Mouse (Mus musculus): ENCODE results near the gene Gpr156. TPM values are rescaled to one million over a fixed set of nuclear protein-coding genes. Genes with fewer than 3 reads are reported as not detected.

Gene Gpr156
- polyA plus RNA-seq (2016; fragmentation: Nextera tagmentation; extraction: Ambion mirVana): 1.1 and 1.3 TPM in 2 replicates

DNA sequence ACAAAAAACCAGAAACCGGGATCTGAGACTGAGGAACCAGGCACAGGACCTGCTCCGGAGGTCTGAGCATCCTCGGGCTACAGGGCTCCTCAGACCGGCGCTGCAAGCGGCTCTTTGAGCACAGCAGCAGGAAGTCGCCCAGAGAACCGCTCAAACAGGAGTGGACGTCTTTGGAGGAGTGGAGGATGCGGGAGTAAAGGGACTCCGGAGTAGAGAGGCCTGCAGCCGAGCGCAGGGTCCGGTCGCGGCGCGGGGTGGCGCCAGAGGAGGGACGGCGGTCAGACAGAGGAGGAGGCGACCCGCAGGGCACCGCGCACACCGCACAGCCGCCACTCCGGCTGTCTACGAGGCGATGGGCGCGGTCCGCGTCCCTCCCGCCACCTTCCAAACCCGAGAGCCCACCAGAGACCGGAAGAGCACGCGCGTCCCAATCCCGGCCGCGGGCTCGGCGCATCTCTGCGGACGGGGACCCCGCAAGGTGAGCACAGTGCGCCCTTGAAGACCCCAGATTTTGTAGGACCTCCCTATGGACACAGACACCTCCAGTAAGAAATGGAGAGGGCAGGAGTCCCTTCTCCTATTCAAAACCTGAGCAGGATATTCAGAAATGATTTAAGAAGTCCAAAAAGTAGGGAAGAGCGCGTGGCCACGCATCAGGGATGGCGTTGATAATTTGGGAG is at the start of gene Gpr156:
Gene Gpr156 (plus strand): TSS at position 359 of the 680 bp plus-strand sequence.
- Histone ChIP-seq H3K4me2 (peak within 1 kb of the TSS; percentile 82), H3K27me3 (replicated peaks) (peaks cover 16% of the 10 kb centered on the region), H3K9me3 (replicated peaks) (no peaks in the 10 kb centered on the region; the same call in 1 of the 2 replicates), H3K4me1 (replicated peaks) (no peaks in the 10 kb centered on the region), H3K27ac (ENCODE audit: poor library complexity, severe bottlenecking) (no peak within 1 kb of the TSS), H3K4me3 (peak within 1 kb of the TSS; percentile 51), H3K9ac (peak within 1 kb of the TSS; percentile 63), H3K36me3 (no peaks in the 10 kb centered on the region)
- 3% methylated on average over 53 of the region's 53 CpGs for WGBS
- no peak for ATAC-seq (ENCODE audit: insufficient number of reproducible peaks, low FRiP score)

DNA sequence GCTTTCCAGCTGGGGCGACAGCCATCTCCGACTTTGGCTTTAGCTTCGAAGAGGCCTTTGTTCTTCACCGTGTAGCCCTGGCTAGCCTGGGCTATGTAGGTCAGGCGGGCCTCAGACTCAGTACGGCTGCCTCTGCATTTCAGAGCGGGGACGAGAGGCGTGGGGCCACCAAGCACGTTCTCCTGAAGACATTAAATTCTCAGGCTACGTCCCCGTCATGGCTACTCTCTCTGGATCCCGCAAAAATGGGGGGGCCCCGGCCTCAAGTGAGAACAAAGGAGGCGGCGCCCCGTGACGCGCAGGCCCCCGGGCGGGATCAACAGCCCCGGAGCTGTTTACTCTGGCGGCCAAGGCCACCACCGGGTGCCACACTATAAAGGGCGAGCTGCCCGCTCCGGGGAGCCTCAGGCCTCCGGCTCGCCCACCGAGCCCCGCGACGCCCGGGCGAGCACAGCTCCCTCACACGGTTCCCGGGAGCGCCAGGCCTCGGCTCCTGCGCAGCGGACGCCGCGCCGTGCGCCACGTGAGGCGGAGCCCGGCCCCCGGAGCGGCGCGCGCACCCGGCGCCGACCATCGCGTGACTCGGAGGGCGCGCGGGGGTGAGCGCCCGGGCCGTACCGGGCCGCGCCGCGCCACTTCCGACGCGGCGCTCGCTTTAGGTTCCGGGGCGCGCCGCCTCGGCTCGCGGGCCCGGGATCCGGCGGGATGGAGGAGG is 48.3 kb upstream of the Gpr156 start, which contains the start of gene Lrrc58:
Gene Lrrc58 (plus strand): TSS at position 599 of the 715 bp plus-strand sequence.
- Histone ChIP-seq H3K27me3 (replicated peaks) (no peaks in the 10 kb centered on the region), H3K4me3 (peak within 1 kb of the TSS; percentile 77), H3K9me3 (replicated peaks) (no peaks in the 10 kb centered on the region), H3K27ac (ENCODE audit: poor library complexity, severe bottlenecking) (peak within 1 kb of the TSS; percentile 99), H3K4me2 (peak within 1 kb of the TSS; percentile 70), H3K9ac (peak within 1 kb of the TSS; percentile 94), H3K36me3 (no peaks in the 10 kb centered on the region), H3K4me1 (replicated peaks) (peaks cover 19% of the 10 kb centered on the region)
- WGBS: 1% methylated on average over 86 of the region's 86 CpGs
- ATAC-seq (ENCODE audit: insufficient number of reproducible peaks, low FRiP score): peak; percentile 94

DNA sequence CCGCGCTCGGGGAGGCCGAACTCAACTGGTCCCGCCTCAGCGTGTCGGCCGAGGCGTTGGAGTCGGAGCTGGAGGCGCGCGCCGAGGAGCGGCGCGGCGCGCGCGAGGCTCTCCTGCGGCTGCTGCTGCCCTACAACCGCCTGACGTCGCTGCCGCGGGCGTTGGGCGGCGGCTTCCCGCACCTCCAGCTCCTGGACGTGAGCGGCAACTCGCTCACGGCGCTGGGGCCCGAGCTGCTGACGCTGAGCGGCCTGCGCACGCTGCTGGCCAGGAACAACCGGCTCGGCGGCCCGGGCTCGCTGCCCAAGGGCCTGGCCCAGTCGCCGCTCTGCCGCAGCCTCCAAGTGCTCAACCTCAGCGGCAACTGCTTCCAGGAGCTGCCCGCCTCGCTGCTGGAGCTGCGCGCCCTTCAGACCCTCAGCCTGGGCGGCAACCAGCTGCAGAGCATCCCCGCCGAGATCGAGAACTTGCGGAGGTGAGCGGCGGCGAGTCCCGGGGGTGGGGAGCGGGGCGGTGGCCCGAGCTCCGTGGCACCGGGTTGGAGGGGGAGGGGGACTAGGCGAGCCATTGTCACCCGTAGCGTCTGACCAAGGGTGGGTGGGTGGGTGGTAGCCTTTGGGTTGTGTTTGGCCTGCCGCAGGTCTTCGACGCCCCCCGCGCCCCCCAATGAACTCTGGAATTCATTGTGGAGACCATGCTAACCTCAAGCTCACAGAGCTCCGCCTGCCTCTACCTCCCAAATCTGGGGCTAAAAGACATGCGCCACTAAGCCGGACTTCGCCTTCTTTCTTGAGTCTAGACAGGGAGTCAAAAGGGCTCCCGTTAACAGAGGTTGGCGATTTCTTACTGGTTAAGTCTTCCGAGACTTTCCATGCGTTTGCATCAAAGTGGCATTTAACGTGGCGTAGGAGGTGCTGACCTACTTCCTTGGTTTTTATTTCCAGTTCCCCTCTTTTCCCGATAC is 47.5 kb upstream of the Gpr156 start:
- Histone ChIP-seq H3K9me3 (replicated peaks) (no peaks in the 10 kb centered on the region), H3K36me3 (no peaks in the 10 kb centered on the region), H3K4me3 (peak overlapping the region; percentile 77), H3K27me3 (replicated peaks) (no peaks in the 10 kb centered on the region), H3K9ac (peak overlapping the region; percentile 94), H3K4me1 (replicated peaks) (peaks cover 19% of the 10 kb centered on the region), H3K27ac (ENCODE audit: poor library complexity, severe bottlenecking) (peak overlapping the region; percentile 99), H3K4me2 (peak overlapping the region; percentile 70)
- ATAC-seq (ENCODE audit: insufficient number of reproducible peaks, low FRiP score): peak; percentile 64
- under 1% methylated on average over 81 of the region's 87 CpGs for WGBS

DNA sequence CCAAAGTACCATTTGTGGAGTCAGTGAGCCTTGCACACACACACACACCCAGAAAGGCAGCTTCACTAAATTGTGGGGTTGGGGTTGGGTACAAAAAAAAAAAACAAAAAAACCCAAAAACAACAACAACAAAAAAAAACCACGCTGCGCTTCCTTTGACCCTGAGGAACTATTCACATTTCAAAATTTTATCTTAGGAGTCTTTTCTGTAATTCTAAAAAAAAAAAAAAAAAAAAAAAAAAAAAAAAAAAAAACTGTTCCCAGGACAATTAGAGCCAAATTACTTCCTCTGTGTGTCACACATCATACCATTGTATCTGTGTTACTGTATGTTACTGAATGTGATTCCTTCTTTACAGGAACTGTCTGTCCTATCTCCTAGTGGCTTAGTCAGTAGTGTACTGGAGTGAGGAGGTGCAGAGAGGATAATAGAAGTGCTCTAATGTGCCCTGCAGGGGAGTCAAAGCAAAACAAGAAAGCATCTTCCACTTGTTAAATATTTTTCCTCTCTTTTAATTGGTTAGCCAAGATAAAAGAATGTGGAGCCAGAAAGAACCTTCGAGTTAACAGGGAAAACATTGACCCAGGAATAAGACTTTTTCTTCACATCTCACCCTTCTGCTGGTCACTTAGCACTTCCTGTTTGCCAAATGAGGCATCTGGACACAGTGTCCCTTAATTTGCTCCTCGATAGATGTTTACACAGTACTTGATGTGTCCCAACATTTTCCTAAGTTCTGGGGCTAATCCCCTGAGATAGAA is 46.6 kb upstream of the Gpr156 start:
- Histone ChIP-seq H3K9me3 (replicated peaks) (no peaks in the 10 kb centered on the region), H3K27me3 (replicated peaks) (no peaks in the 10 kb centered on the region), H3K4me2 (peak overlapping the region; percentile 70), H3K9ac (peak overlapping the region; percentile 94), H3K4me1 (replicated peaks) (peaks cover 21% of the 10 kb centered on the region), H3K36me3 (no peaks in the 10 kb centered on the region), H3K27ac (ENCODE audit: poor library complexity, severe bottlenecking) (peak overlapping the region; percentile 99), H3K4me3 (peak overlapping the region; percentile 77)
- WGBS: 22% methylated on average over 4 of the region's 4 CpGs
- no peak for ATAC-seq (ENCODE audit: insufficient number of reproducible peaks, low FRiP score)

- H3K36me3 ChIP-seq: no peaks in the 10 kb centered on the region
- H3K4me3 ChIP-seq: no peak overlapping the region
- no peak overlapping the region for H3K27ac ChIP-seq (ENCODE audit: poor library complexity, severe bottlenecking)
- peak overlapping the region; percentile 29 for H3K4me2 ChIP-seq
- 71% methylated on average over 4 of the region's 4 CpGs for WGBS
- H3K9me3 ChIP-seq (replicated peaks): no peaks in the 10 kb centered on the region
- H3K4me1 ChIP-seq (replicated peaks): peaks cover 24% of the 10 kb centered on the region
- no peak for ATAC-seq (ENCODE audit: insufficient number of reproducible peaks, low FRiP score)
- H3K27me3 ChIP-seq (replicated peaks): no peaks in the 10 kb centered on the region
- H3K9ac ChIP-seq: no peak overlapping the region
Measured at GRCm38 (mm10) chr16:37871112-37871715, 45.1 kb upstream of the Gpr156 start.

DNA sequence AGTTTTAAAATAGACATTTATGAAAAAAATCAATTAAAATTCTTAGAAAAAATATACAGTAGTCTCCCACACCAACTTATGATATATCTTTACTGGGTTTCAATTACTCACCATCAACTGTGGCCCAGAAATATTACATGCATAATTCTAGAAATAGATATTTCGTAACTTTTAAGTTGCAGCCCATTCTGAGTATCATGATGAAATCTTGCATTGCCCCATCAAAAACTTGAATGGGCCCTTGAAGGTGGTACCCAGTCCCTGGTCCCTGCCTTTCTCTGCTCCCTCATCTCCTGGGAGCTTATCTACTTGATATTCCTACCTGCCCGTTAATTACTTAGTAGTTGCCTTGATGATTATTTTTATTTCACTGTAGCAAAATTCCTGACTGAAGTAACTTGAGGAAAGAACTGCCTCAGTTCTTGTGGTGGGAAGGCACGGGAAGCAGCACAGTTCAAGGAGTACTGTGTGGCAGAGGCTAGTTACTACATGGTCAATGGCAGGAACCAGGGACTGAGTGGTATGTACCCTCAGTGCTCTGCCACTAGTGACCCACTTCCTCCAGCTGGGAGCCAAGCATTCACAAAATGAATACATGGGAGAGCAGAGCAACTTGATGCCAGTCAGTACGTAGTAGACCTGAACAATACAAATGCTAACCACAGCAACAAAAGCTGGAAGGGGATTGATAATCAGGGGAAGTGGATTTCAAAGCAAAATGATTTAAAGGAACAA is 41.6 kb upstream of the Gpr156 start:
- Histone ChIP-seq H3K27me3 (replicated peaks) (no peaks in the 10 kb centered on the region), H3K4me1 (replicated peaks) (peaks cover 28% of the 10 kb centered on the region), H3K4me2 (no peak overlapping the region), H3K27ac (ENCODE audit: poor library complexity, severe bottlenecking) (no peak overlapping the region), H3K9me3 (replicated peaks) (no peaks in the 10 kb centered on the region), H3K36me3 (peaks cover 25% of the 10 kb centered on the region), H3K4me3 (no peak overlapping the region), H3K9ac (no peak overlapping the region)
- WGBS: 78% methylated on average over 4 of the region's 4 CpGs
- ATAC-seq (ENCODE audit: insufficient number of reproducible peaks, low FRiP score): no peak

DNA sequence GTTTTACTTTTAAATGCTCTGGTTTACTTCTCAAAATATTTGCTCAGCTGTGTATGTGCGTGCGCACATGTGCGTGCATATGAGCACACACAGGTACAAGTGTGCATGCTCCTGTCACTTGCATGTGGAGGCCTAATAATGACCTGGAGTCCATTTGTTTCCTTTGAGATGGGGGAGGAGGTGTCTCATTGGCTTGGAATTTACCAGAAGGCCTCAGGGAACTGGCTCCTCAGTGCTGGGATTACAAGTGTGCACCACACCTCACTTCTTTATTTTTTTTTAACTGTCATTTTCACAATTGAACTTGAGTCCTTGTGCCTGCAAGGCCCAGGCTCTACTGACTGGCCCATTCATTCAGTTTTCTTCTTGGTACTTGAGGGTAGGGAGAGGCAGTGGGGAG is 38.9 kb upstream of the Gpr156 start:
- H3K27ac ChIP-seq (ENCODE audit: poor library complexity, severe bottlenecking): no peak overlapping the region
- H3K27me3 ChIP-seq (replicated peaks): no peaks in the 10 kb centered on the region
- 96% methylated on average over 3 of the region's 3 CpGs for WGBS
- H3K4me2 ChIP-seq: no peak overlapping the region
- H3K4me3 ChIP-seq: no peak overlapping the region
- ATAC-seq (ENCODE audit: insufficient number of reproducible peaks, low FRiP score): no peak
- H3K9ac ChIP-seq: no peak overlapping the region
- H3K4me1 ChIP-seq (replicated peaks): peaks cover 17% of the 10 kb centered on the region
- H3K9me3 ChIP-seq (replicated peaks): no peaks in the 10 kb centered on the region
- H3K36me3 ChIP-seq: peaks cover 41% of the 10 kb centered on the region

DNA sequence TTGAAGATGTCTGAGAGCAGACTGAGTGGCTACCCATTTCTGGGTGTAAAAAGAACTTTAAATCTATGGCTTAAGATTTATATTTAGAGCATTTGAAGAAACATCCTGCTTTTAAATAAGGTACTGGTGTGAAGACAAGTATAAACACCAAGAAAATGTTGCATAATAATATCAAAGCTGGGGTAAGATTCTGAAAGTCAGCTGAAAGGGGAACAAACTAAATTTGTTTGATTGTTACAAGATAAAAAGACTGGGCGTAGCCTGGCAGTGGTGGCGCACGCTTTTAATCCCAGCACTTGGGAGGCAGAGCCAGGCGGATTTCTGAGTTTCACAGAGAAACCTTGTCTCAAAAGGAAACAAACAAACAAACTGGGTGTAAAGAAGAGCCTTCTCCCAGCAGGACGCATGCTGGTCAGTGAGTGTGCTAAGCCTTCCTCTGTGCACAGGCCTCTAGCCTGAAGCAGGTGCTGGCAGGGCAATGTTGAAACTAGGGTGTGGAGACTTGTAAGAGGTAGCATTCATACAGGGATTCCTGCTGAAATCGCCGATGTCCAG is 37.3 kb upstream of the Gpr156 start:
- Histone ChIP-seq H3K27ac (ENCODE audit: poor library complexity, severe bottlenecking) (no peak overlapping the region), H3K4me2 (no peak overlapping the region), H3K9me3 (replicated peaks) (no peaks in the 10 kb centered on the region), H3K36me3 (peaks cover 58% of the 10 kb centered on the region), H3K4me3 (no peak overlapping the region), H3K4me1 (replicated peaks) (peaks cover 17% of the 10 kb centered on the region), H3K9ac (no peak overlapping the region), H3K27me3 (replicated peaks) (no peaks in the 10 kb centered on the region)
- 87% methylated on average over 7 of the region's 7 CpGs for WGBS
- ATAC-seq (ENCODE audit: insufficient number of reproducible peaks, low FRiP score): no peak

GRCm38 (mm10) chr16:37879750-37880419 is 36.4 kb upstream of the Gpr156 start:
- WGBS: 91% methylated on average over 4 of the region's 4 CpGs
- H3K4me1 ChIP-seq (replicated peaks): peaks cover 13% of the 10 kb centered on the region
- no peaks in the 10 kb centered on the region for H3K27me3 ChIP-seq (replicated peaks)
- no peak overlapping the region for H3K9ac ChIP-seq
- peaks cover 61% of the 10 kb centered on the region for H3K36me3 ChIP-seq
- no peak for ATAC-seq (ENCODE audit: insufficient number of reproducible peaks, low FRiP score)
- no peak overlapping the region for H3K4me2 ChIP-seq
- H3K4me3 ChIP-seq: no peak overlapping the region
- H3K9me3 ChIP-seq (replicated peaks): no peaks in the 10 kb centered on the region
- no peak overlapping the region for H3K27ac ChIP-seq (ENCODE audit: poor library complexity, severe bottlenecking)
